Mouse (Mus musculus) heart, adult 2 months (tissue): ENCODE measurements around the gene Scamp5. TPM values are rescaled to one million over a fixed set of nuclear protein-coding genes. Genes with fewer than 3 reads are reported as not detected.

Source experiments
- DNase-seq, 2 experiments: peaks; one replicate each; pipeline ENCODE4 v3.0.0; 2021
- H3K27ac ChIP-seq: fragments of 200-600 bp; 2 replicates; pipeline ENCODE4 v1.8.1; 2022
- H3K27me3 ChIP-seq: fragments of 200-500 bp; 2 replicates; pipeline ENCODE4 v1.6.1; 2012; ENCODE audit warnings: mild to moderate bottlenecking, low read length, inconsistent platforms, mixed read lengths; ENCODE audit not compliant: control insufficient read depth, insufficient read depth
- H3K36me3 ChIP-seq: fragments of 200-500 bp; 2 replicates; pipeline ENCODE4 v1.6.1; 2012; ENCODE audit warnings: low read length, inconsistent platforms; ENCODE audit not compliant: control insufficient read depth, insufficient read depth
- H3K4me1 ChIP-seq: fragments of 200-500 bp; 2 replicates; pipeline ENCODE4 v1.6.1; 2011; ENCODE audit warnings: low read length; ENCODE audit not compliant: control insufficient read depth, insufficient read depth
- H3K4me3 ChIP-seq: fragments of 200-600 bp; 2 replicates; pipeline ENCODE4 v1.8.1; 2022
- H3K79me2 ChIP-seq: fragments of 200-500 bp; replicated peaks from 2 replicates; pipeline ENCODE4 v1.6.1; 2012; ENCODE audit warnings: mild to moderate bottlenecking, inconsistent platforms, low read length, moderate library complexity, mixed read lengths; ENCODE audit not compliant: control insufficient read depth, insufficient read depth
- H3K9ac ChIP-seq: fragments of 200-500 bp; 2 replicates; pipeline ENCODE4 v1.6.1; 2012; ENCODE audit warnings: low read depth, mild to moderate bottlenecking, control low read depth, inconsistent platforms, low read length, mixed read lengths
- CTCF ChIP-seq: fragments of 200-600 bp; IDR thresholded peaks from 2 replicates; pipeline ENCODE4 v1.8.1; 2022; ENCODE audit warnings: antibody characterized with exemption, mild to moderate bottlenecking, moderate library complexity
- EP300 ChIP-seq: fragments of 200-500 bp; IDR thresholded peaks from 2 replicates; pipeline ENCODE4 v1.6.1; 2011; ENCODE audit warnings: low read depth, low read length, control low read depth; ENCODE audit not compliant: insufficient read depth
- POLR2A ChIP-seq: fragments of 200-500 bp; IDR thresholded peaks from 2 replicates; pipeline ENCODE4 v1.6.1; 2011; ENCODE audit warnings: mild to moderate bottlenecking, low read depth, low read length, control low read depth; ENCODE audit not compliant: insufficient read depth
- WGBS: fragments of 180-500 bp; shearing (Covaris S2); methylation state at CpG from one replicate; pipeline ENCODE4 v1.1.7; 2018; 5-methylcytosine and 5-hydroxymethylcytosine counted together
- intact Hi-C: fragments of 180-260 bp; cut with DNase I; formaldehyde crosslinking; loops from one replicate; pipeline ENCODE4 v1.15.1; 2025
- polyA plus RNA-seq: library from polyadenylated mRNA; depleted of rRNA; stranded (reverse); fragments of >200 nt; gene quantifications from 2 replicates; pipeline ENCODE4 v1.2.3, GENCODE M21; 2012
- total RNA-seq, 2 experiments: library from RNA; stranded (reverse); gene quantifications; 2 replicates each; pipeline ENCODE4 v1.2.3; 2021

The Scamp5 gene
- total and polyA plus RNA-seq, 3 experiments: 3.9 to 15.9 (median 4.9) TPM

DNA sequence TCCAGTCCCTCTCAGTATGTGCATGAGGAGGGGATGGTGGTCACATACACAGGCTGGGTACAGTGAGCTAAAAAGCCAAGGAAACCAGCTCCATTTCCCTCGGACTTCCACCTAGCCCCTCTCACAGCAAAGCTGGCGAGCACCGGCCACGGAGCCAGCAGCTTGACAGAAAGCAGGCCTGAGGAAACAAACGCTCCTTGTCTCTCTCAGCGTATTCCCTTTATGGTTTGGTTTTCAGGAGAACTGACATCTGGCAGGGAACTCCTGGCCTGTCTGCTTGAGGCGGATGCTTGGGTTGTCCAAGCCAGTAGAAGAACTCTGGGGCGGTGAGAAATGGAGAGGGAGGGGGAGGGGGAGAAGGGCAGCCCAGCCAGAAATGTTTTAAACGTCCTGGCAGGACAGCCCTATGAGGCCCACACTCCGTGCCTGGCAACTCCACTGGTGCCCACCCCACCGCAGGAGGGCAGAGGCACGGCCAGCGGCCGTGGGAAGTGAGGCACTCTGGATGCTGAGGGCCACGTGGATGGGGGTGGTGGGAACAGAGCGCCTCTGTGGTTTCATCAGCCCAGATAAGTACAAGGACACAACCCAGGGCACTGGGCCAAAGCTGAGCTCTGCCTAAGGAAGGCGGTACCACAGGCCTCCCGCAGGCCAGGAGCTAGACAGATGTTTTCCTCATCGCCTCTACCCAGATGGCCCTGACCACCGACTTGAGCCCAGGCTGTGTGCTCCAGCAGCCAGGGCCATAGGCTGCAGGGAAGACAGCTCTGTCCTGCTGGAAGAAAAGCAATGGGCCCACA, 47.3 kb downstream of the Scamp5 start:
- no peaks in the 10 kb centered on the region for H3K36me3 ChIP-seq
- peaks cover 18% of the 10 kb centered on the region for H3K4me1 ChIP-seq
- peak overlapping the region; percentile 14; the same call in 1 of the 2 replicates for H3K9ac ChIP-seq
- peak; percentile 93 to 96 for DNase-seq
- H3K27me3 ChIP-seq: no peaks in the 10 kb centered on the region
- no peaks in the 10 kb centered on the region for H3K79me2 ChIP-seq
- no peak overlapping the region for H3K4me3 ChIP-seq
- intact Hi-C loops: loop anchor here (1.0 kb wide), 1 partner anchor 13 kb away; no protein-coding TSS in a partner anchor
- TF ChIP-seq CTCF: peak; percentile 26
- no peak; the same call in 1 of the 2 replicates for TF ChIP-seq EP300
- WGBS: 3% methylated on average over 20 of the region's 20 CpGs
- peak overlapping the region; percentile 92 for H3K27ac ChIP-seq

DNA sequence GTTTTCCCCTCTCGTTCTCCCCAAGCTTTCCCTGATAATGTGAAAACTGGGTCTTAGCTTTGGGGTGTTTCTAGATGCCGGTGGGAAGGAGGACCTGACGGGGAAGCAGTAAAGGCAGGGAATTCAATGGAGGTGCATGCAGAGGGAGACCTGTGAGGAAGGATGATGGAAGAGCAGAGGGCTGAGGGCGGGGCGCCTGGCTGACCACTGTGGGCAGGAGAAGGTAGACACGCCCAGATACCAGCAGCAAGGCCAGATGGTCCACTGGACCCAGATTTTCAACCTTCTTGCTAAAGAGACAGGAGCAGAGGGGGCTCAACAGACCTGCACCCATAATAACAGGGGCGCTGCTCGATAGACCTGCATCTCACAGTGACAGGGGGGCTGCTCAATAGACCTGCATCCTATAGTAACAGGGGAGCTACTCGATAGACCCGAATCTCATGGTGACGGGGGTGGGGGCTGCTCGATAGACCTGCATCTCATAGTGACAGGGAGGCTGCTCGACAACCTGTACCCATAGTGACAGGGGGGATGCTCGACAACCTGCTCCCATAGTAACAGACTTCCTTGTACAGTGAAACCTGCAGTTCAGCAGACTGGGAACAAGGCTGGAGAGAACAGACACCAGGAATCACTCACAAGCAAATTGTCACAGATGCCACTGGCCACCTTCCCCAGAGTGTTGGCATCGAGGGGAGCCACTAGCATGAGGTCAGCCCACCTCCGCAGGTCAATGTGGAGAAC, 48.2 kb downstream of the Scamp5 start:
- intact Hi-C loops: no loop called here
- no peaks in the 10 kb centered on the region for H3K27me3 ChIP-seq
- H3K4me3 ChIP-seq: no peak overlapping the region
- H3K9ac ChIP-seq: peak overlapping the region; percentile 14; the same call in 1 of the 2 replicates
- H3K79me2 ChIP-seq: no peaks in the 10 kb centered on the region
- peak overlapping the region; percentile 92 for H3K27ac ChIP-seq
- peaks cover 14% of the 10 kb centered on the region for H3K4me1 ChIP-seq
- no peak for TF ChIP-seq EP300
- TF ChIP-seq CTCF: no peak
- TF ChIP-seq POLR2A: no peak
- WGBS: 82% methylated on average over 16 of the region's 16 CpGs
- DNase-seq: no peak
- H3K36me3 ChIP-seq: no peaks in the 10 kb centered on the region

DNA sequence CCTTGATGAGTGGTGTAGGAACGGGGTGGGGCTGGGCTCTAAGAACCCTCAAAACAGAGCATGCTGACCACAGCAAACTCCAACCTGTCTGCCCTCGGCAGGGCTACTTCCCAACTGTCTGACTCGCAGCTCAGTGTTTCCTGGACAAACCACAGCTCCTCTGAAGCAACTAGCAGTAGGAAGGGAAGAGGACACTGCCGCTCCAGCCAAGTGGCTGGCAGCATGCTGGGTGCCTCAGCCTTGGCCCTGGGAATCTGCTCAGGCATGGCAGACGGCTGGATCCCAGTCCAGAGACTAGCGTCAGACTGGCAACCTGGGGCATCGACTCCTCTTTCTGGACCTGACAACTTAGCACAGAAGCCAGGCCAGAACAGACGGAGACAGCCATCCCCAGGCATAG, 50.5 kb downstream of the Scamp5 start:
- Histone ChIP-seq H3K9ac (no peak overlapping the region), H3K27me3 (no peaks in the 10 kb centered on the region), H3K36me3 (no peaks in the 10 kb centered on the region), H3K4me3 (no peak overlapping the region), H3K79me2 (no peaks in the 10 kb centered on the region), H3K27ac (no peak overlapping the region), H3K4me1 (peaks cover 14% of the 10 kb centered on the region)
- TF ChIP-seq CTCF: no peak
- TF ChIP-seq EP300: no peak
- no peak for TF ChIP-seq POLR2A
- 86% methylated on average over 8 of the region's 8 CpGs for WGBS
- intact Hi-C loops: no loop called here
- peak; percentile 30 to 31 for DNase-seq

DNA sequence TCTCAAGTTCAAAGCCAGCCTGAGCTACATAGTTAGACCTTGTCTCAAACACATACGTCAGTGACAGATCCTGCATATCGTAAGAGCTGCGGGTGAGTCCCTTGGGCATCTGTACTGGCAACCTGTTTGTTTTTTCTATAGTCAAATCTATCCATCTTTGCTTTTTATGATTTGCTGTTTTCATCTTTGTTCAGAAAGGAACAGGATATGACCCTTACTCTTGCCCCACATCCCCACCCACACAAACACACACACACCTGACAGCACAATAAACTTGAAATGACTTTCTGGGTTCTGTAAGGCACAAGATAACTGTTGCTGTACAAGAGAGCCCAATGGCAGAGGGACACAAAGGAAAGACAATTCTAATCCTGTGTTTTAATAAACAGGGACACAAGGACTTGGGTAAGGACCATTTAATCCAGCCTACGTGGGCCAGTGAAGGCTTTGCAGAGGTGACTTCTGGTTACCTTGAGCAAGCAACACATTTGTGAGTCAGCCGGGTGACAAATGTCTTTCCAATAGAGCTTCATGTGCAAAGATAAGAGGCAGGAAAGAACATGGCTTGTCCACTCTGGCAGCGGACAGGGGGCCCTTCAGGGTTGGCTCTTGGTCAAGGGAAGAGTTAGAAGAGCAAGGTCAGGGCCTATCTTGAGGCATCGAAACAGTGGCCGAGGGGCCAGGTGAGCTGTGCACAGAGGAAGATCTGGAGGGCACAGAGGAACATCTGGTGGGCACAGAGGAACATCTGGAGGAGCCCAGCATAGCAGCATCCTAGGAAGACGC, 60.5 kb downstream of the Scamp5 start:
- H3K9ac ChIP-seq: no peak overlapping the region
- H3K79me2 ChIP-seq: no peaks in the 10 kb centered on the region
- TF ChIP-seq POLR2A: no peak
- no peak for TF ChIP-seq CTCF
- TF ChIP-seq EP300: 0 out of 2 replicates have a peak, but pooled peaks have one; percentile 9
- no peak overlapping the region for H3K4me3 ChIP-seq
- no peaks in the 10 kb centered on the region for H3K36me3 ChIP-seq
- intact Hi-C loops: no loop called here
- H3K27me3 ChIP-seq: no peaks in the 10 kb centered on the region
- WGBS: 62% methylated on average over 9 of the region's 9 CpGs
- no peak for DNase-seq
- H3K4me1 ChIP-seq: no peaks in the 10 kb centered on the region
- H3K27ac ChIP-seq: no peak overlapping the region

DNA sequence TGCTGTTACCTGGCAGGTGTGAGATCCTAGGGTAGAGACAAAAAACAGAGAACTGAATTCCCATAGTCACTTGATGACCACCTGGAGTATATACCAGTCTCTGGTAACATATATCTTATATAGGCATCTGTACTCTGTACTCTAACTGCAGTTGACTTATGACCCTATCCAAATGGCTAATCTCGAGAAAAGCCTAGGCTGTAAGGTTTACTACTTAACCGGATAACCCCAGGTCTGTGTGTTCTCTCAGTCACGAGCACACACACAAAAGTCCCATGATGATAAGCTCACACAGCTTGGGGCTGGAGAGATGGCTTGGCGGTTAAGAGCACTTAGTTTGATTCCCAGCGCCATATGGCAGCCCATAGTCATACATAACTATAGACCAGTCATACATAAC, 61.5 kb downstream of the Scamp5 start:
- TF ChIP-seq CTCF (no peak), EP300 (no peak), POLR2A (no peak)
- Histone ChIP-seq H3K79me2 (no peaks in the 10 kb centered on the region), H3K27me3 (no peaks in the 10 kb centered on the region), H3K4me1 (no peaks in the 10 kb centered on the region), H3K4me3 (no peak overlapping the region), H3K9ac (no peak overlapping the region), H3K27ac (no peak overlapping the region), H3K36me3 (no peaks in the 10 kb centered on the region)
- intact Hi-C loops: no loop called here
- DNase-seq: no peak
- 90% methylated on average over 5 of the region's 5 CpGs for WGBS
